Mouse (Mus musculus) neural tube, embryonic 14.5 days (tissue): ENCODE results near the gene Scel. TPM values are rescaled to one million over a fixed set of nuclear protein-coding genes. Genes with fewer than 3 reads are reported as not detected.

Experiments
- ATAC-seq: fragments of 200-750 bp; cut with Nextera tagmentation; 2 replicates; pipeline ENCODE4 v1.8.0; 2017; ENCODE audit warnings: low read depth, mild to moderate bottlenecking, moderate TSS enrichment, moderate library complexity
- H3K27ac ChIP-seq: fragments of 300-500 bp; sonication (generic); 2 replicates; pipeline ENCODE4 v1.5.1; 2014; ENCODE audit warnings: low read depth, mild to moderate bottlenecking, control low read depth, low read length, moderate library complexity, mixed read lengths
- H3K27me3 ChIP-seq: fragments of 300-500 bp; sonication (generic); 2 replicates; pipeline ENCODE4 v1.6.1; 2014; ENCODE audit warnings: low read length; ENCODE audit not compliant: control insufficient read depth, insufficient read depth
- H3K36me3 ChIP-seq: fragments of 300-500 bp; sonication (generic); 2 replicates; pipeline ENCODE4 v1.6.1; 2014; ENCODE audit warnings: low read length, mixed read lengths; ENCODE audit not compliant: control insufficient read depth, insufficient read depth
- H3K4me1 ChIP-seq: fragments of 300-500 bp; sonication (generic); 2 replicates; pipeline ENCODE4 v1.6.1; 2014; ENCODE audit warnings: low read length; ENCODE audit not compliant: control insufficient read depth, insufficient read depth
- H3K4me2 ChIP-seq: fragments of 300-500 bp; sonication (generic); 2 replicates; pipeline ENCODE4 v1.6.1; 2014; ENCODE audit warnings: mild to moderate bottlenecking, low read depth, low read length, control low read depth
- H3K4me3 ChIP-seq: fragments of 300-500 bp; sonication (generic); 2 replicates; pipeline ENCODE4 v1.5.1; 2014; ENCODE audit warnings: low read depth, low read length, control low read depth, mixed read lengths
- H3K9ac ChIP-seq: fragments of 300-500 bp; sonication (generic); replicated peaks from 2 replicates; pipeline ENCODE4 v1.6.1; 2014; ENCODE audit warnings: low read depth, mild to moderate bottlenecking, control low read depth, low read length, mixed read lengths
- H3K9me3 ChIP-seq: fragments of 300-500 bp; sonication (generic); 2 replicates; pipeline ENCODE4 v1.6.1; 2016; ENCODE audit warnings: low read length; ENCODE audit not compliant: control insufficient read depth
- WGBS: fragments of 180-500 bp; shearing (Covaris S2); extraction: QIAGEN DNeasy Blood & Tissue Kit; methylation state at CpG from one replicate; pipeline ENCODE4 v1.1.7; 2014; 5-methylcytosine and 5-hydroxymethylcytosine counted together
- polyA plus RNA-seq: library from polyadenylated mRNA; unstranded; fragments of >200 nt; fragmentation: Nextera tagmentation; extraction: Ambion mirVana; gene quantifications from 2 replicates; pipeline ENCODE4 v1.2.1, GENCODE M21; 2014

Gene Scel
- polyA plus RNA-seq, 1 experiment from 2014 or later: 0.13 TPM

DNA sequence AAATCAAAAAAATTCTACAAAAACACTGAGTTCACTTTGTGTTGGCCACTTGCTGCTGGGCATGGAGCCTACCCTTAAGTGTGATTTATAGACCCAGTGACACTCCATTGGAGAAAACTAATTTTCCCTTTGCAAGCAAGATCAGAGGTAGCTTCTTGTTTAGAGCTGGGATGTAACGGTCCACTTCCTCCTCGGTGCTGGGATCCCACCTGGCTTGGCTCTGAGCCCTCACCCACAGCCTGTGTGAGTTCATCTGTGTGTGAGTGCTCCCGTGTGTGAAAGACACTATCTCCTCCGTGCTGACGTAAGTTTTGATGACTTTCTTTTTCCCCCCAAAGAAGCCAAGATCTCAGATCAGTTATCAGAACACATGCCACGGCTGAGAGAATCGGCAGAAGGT lies 62.7 kb downstream of the Scel start:
- H3K27me3 ChIP-seq: no peaks in the 10 kb centered on the region
- ATAC-seq: no peak
- H3K4me3 ChIP-seq: no peak overlapping the region
- H3K27ac ChIP-seq: no peak overlapping the region
- 82% methylated on average over 7 of the region's 7 CpGs for WGBS
- H3K4me2 ChIP-seq: no peak overlapping the region
- no peaks in the 10 kb centered on the region for H3K9me3 ChIP-seq
- no peak overlapping the region for H3K9ac ChIP-seq
- H3K4me1 ChIP-seq: no peaks in the 10 kb centered on the region
- H3K36me3 ChIP-seq: no peaks in the 10 kb centered on the region

DNA sequence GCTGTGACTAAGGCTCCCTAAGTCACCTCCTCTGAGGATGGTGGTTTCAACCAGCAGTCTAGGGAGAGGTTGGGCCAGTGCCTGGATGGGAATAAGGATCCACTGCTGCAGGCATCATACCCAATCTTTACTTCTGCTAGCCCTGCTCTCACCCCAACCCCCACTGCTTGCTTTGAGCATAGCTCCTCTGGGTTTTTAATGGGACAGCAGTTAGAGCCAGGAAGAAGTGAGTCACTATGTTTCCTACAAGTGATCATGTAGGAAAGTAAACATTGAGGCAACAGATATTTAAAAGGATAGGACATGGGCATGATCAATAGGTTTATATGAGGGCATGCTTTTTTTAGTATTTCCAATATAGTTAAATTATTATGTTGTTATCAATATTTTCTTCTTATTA lies 63.9 kb downstream of the Scel start:
- H3K4me3 ChIP-seq: no peak overlapping the region
- H3K27ac ChIP-seq: no peak overlapping the region
- H3K4me2 ChIP-seq: no peak overlapping the region
- H3K9me3 ChIP-seq: no peaks in the 10 kb centered on the region
- H3K4me1 ChIP-seq: no peaks in the 10 kb centered on the region
- H3K9ac ChIP-seq: no peak overlapping the region
- H3K36me3 ChIP-seq: no peaks in the 10 kb centered on the region
- H3K27me3 ChIP-seq: no peaks in the 10 kb centered on the region
- ATAC-seq: no peak

DNA sequence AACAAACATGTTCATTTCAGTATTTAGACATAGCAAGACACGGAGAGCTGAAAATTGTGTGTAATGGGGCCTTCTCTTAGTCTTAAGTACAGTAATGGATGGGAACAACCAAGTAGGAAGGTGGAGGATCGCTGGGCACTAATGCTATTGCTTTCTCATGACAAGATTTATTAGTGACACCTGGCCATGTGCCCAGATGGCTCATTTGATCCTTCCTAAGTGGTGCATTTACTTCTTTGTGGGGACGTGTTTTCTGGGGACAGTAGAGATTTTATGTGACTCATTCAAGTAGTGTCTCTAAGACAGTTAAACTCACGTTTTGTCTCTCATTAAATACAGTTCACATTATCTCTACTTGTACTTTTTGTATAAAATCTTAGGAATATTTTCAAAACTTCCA lies 73.5 kb downstream of the Scel start:
- Histone ChIP-seq H3K4me2 (no peak overlapping the region), H3K4me3 (no peak overlapping the region), H3K36me3 (no peaks in the 10 kb centered on the region), H3K9me3 (no peaks in the 10 kb centered on the region), H3K27me3 (no peaks in the 10 kb centered on the region), H3K27ac (no peak overlapping the region), H3K4me1 (0 out of 2 replicates have a peak, but pooled peaks cover 9% of the 10 kb centered on the region), H3K9ac (no peak overlapping the region)
- WGBS: 15% methylated on average over 4 of the region's 4 CpGs
- peak; percentile 83; the same call in 1 of the 2 replicates for ATAC-seq

DNA sequence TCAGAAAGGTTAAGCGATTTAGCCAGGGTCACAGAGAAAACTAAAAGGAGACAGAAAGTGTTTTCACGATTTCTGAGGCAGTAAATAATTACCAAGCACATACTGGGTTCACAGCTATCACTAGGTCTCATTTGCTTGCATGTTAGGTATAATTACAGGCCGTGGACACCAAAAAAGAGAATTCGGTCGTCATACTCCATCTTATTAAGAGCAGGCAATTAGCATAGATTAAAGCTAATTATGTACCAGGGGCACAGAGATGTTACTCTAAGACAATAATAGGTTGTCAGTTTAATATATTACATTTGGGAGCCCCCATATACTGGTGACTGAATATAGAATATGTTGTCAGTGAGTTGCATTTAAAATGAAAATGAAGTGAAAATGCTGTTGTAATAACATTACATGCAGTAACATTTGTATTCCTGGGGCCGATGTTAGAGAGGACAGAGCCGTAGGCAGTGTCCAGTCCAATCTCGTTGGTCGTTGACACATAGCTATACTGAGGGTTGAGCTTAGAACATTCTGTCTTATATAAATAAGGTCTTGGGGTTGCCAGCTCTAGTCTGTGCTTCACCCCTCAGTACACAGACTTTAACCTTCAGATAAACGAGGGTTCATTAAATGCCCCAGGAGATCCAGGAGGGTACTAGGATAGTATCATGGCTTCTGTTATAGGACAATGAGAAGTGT lies 74.2 kb downstream of the Scel start:
- Histone ChIP-seq H3K4me3 (no peak overlapping the region), H3K9me3 (no peaks in the 10 kb centered on the region), H3K9ac (no peak overlapping the region), H3K4me2 (peak overlapping the region; percentile 8; the same call in 1 of the 2 replicates), H3K27ac (no peak overlapping the region), H3K27me3 (no peaks in the 10 kb centered on the region), H3K36me3 (no peaks in the 10 kb centered on the region), H3K4me1 (0 out of 2 replicates have a peak, but pooled peaks cover 9% of the 10 kb centered on the region)
- WGBS: 35% methylated on average over 10 of the region's 10 CpGs
- peak; percentile 44; the same call in 1 of the 2 replicates for ATAC-seq

DNA sequence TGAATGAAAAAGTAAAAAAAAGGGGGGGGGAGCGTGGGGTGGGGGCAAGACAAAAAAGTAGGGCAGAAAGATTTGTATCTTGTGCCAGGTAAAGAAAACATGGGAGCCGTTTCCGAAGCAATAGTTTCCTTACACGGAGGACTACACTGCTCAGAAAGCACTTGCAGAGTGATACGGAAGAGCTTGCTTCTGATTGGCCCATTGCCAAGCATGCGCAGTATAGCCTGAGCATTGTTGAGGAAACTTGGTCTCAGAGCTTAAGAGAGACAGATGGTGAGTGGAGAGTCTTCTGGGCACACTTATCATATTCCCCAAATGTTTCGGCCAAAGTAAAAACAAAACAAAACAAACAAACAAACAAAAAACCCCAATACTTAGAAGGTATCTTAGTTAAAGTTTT lies 76.7 kb downstream of the Scel start:
- H3K4me3 ChIP-seq: no peak overlapping the region
- no peaks in the 10 kb centered on the region for H3K9me3 ChIP-seq
- H3K4me1 ChIP-seq: 0 out of 2 replicates have a peak, but pooled peaks cover 9% of the 10 kb centered on the region
- H3K4me2 ChIP-seq: no peak overlapping the region
- 63% methylated on average over 7 of the region's 7 CpGs for WGBS
- H3K27me3 ChIP-seq: no peaks in the 10 kb centered on the region
- peak; percentile 55; the same call in 1 of the 2 replicates for ATAC-seq
- H3K9ac ChIP-seq: no peak overlapping the region
- no peak overlapping the region for H3K27ac ChIP-seq
- H3K36me3 ChIP-seq: no peaks in the 10 kb centered on the region

DNA sequence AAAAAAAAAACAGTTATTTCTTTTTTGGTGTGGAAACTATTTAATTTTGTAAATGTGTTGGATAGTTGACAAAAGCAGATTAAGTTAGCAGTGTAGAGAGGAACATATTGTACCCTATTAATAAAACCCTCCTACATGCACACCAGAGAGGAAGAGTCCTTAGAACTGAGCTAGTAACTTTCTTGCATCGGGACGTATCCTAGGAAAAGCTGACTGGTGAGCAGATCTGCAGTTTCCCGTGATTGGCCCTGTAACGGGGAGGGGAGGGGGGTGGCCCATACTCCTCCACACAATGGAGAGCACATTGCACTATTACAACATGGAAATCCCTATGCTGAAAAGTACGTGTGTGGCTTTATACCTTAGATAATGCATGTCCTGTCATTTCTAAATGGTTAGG lies 82.7 kb downstream of the Scel start:
- Histone ChIP-seq H3K27me3 (no peaks in the 10 kb centered on the region), H3K4me1 (no peaks in the 10 kb centered on the region), H3K36me3 (no peaks in the 10 kb centered on the region)

DNA sequence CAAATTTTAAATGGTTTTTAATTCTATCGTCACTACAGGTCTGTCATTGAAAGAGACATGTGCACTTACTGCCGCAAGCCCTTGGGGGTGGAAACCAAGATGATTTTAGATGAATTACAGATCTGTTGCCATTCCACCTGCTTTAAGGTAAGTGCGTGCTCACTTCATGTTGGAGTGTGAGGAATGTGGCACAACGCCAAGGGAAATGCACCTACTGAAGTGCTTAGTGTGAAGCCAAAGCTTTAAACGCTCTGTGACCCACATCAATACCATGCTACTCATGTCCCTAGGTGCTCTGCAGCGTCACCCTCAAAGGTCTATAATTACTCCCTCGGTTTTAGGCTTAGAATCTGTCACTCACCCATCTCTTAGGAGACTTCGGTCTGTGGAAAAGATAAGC lies 94.9 kb downstream of the Scel start:
- Histone ChIP-seq H3K27ac (no peak overlapping the region), H3K36me3 (no peaks in the 10 kb centered on the region), H3K27me3 (no peaks in the 10 kb centered on the region), H3K4me3 (no peak overlapping the region), H3K9ac (no peak overlapping the region), H3K4me2 (no peak overlapping the region), H3K9me3 (no peaks in the 10 kb centered on the region), H3K4me1 (no peaks in the 10 kb centered on the region)
- WGBS: 89% methylated on average over 8 of the region's 8 CpGs
- ATAC-seq: no peak

More for the DNA sequence above, 82.7 kb downstream of the Scel start:
- H3K4me3 ChIP-seq: no peak overlapping the region
- no peak for ATAC-seq
- H3K27ac ChIP-seq: no peak overlapping the region
- no peaks in the 10 kb centered on the region for H3K9me3 ChIP-seq
- no peak overlapping the region for H3K4me2 ChIP-seq
- H3K9ac ChIP-seq: no peak overlapping the region
- 67% methylated on average over 5 of the region's 5 CpGs for WGBS

DNA sequence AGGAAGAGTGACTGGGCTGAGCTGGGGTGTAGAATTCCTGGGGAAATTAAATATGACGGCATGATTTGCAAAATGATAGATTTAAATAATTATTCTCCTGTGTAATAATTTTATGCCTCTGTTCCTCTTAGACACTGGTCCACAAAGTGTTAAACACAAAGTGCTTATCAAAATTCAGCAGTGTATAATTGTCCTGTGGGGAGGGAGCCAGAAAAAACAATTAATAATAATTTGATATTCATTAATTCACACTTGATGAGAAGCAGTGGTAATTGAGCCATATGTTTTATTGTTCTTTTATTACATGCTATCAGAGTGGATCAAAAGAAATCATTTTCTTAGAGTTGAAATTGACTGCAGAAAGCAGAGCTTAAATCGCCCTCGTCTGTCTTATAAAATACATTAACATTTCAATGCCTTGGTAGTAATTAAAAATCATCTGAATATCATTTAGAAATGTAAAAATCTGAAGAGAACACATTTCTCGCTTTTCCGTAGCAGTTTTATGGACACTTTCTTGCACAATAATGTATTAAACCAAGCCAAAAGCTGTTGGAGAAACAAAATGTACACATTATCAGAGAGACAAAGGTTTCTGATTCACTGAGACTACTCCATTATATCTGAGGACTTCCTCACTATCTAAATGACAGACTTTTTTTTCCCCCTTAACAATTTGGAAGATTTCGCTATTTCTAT lies 100.6 kb downstream of the Scel start:
- Histone ChIP-seq H3K4me1 (no peaks in the 10 kb centered on the region), H3K27ac (no peak overlapping the region), H3K9ac (no peak overlapping the region), H3K27me3 (no peaks in the 10 kb centered on the region), H3K4me3 (no peak overlapping the region), H3K4me2 (no peak overlapping the region), H3K36me3 (no peaks in the 10 kb centered on the region), H3K9me3 (no peaks in the 10 kb centered on the region)
- 50% methylated on average over 6 of the region's 6 CpGs for WGBS
- peak; percentile 49; the same call in 1 of the 2 replicates for ATAC-seq

DNA sequence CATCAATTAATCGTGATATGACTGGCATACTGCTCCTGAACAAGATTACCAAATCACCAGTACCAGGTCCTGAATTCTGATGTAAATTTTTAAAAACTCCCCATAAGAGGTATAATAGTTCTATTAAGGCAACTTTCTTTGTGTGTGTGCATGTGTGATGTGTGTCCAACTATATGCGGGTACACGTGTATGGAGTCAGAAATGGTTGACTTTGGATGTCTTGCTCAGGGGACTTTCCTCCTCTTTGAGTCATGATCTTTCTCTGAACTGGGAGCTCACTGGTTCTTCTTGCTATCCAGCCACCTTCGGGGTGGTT lies 101.1 kb downstream of the Scel start:
- WGBS: 92% methylated on average over 4 of the region's 4 CpGs
- H3K9ac ChIP-seq: no peak overlapping the region
- ATAC-seq: no peak
- no peaks in the 10 kb centered on the region for H3K27me3 ChIP-seq
- no peak overlapping the region for H3K4me2 ChIP-seq
- H3K27ac ChIP-seq: no peak overlapping the region
- H3K4me3 ChIP-seq: no peak overlapping the region
- H3K9me3 ChIP-seq: no peaks in the 10 kb centered on the region
- H3K4me1 ChIP-seq: no peaks in the 10 kb centered on the region
- no peaks in the 10 kb centered on the region for H3K36me3 ChIP-seq
